Mouse (Mus musculus): ENCODE data around the gene Gabpb1. TPM values are rescaled to one million over a fixed set of nuclear protein-coding genes. Genes with fewer than 3 reads are reported as not detected.

Gene Gabpb1
- total and polyA plus RNA-seq, 3 experiments = 11.7 to 17.8 TPM; not detected in 1

GRCm38 (mm10) chr2:126677366-126677765 lies 1.2 kb upstream of the Gabpb1 start:
- no peak overlapping the region for H3K9ac ChIP-seq (ENCODE audit: control insufficient read depth, low read depth, low read length, poor library complexity, severe bottlenecking)
- TF ChIP-seq MXI1 (IDR thresholded peaks at IDR 0.05; ENCODE audit: low read depth, low read length) = no peak
- no peak for TF ChIP-seq KAT2A (conservative IDR thresholded peaks at IDR 0.05; ENCODE audit: low read depth, low read length)
- TF ChIP-seq GABPA (IDR thresholded peaks at IDR 0.05; ENCODE audit: low read depth, low read length) = no peak
- TF ChIP-seq MYC (IDR thresholded peaks at IDR 0.05; ENCODE audit: low read depth, low read length) = no peak
- TF ChIP-seq RCOR1 (IDR thresholded peaks at IDR 0.05; ENCODE audit: low read depth, low read length) = no peak
- no peak for TF ChIP-seq EP300 (IDR thresholded peaks at IDR 0.05; ENCODE audit: low read depth in 1 of 2, low read length in 2 of 2)
- no peak for DNase-seq (ENCODE audit: low read depth, low spot score)
- H3K9me3 ChIP-seq (replicated peaks; ENCODE audit: insufficient read depth, low read length) = no peaks in the 10 kb centered on the region
- H3K79me2 ChIP-seq (ENCODE audit: control insufficient read depth, insufficient read depth, low read length, poor library complexity) = peaks cover 40% of the 10 kb centered on the region
- H3K4me3 ChIP-seq (ENCODE audit: control insufficient read depth in 1 of 2, insufficient read depth in 1 of 2, low read depth in 2 of 2, low read length in 2 of 2) = no peak overlapping the region
- H3K36me3 ChIP-seq (ENCODE audit: control insufficient read depth in 1 of 2, insufficient read depth in 2 of 2, low read length in 2 of 2) = peaks cover 0 to 24% of the 10 kb centered on the region in 2 experiments; a peak in 2 of 4 replicates
- no peaks in the 10 kb centered on the region for H3K27me3 ChIP-seq (ENCODE audit: control insufficient read depth in 1 of 2, insufficient read depth in 2 of 2, low read length in 2 of 2)
- no peak overlapping the region for H3K27ac ChIP-seq (ENCODE audit: control insufficient read depth, low read depth, low read length)
- H3K4me1 ChIP-seq (ENCODE audit: control insufficient read depth in 1 of 2, insufficient read depth in 2 of 2, low read length in 2 of 2) = peaks cover 4 to 9% of the 10 kb centered on the region in 2 experiments

GRCm38 (mm10) chr2:126675169-126676121 lies 692 bp downstream of the Gabpb1 start:
- Histone ChIP-seq H3K27me3 (ENCODE audit: control insufficient read depth in 1 of 2, insufficient read depth in 2 of 2, low read length in 2 of 2) (no peaks in the 10 kb centered on the region), H3K36me3 (ENCODE audit: control insufficient read depth in 1 of 2, insufficient read depth in 2 of 2, low read length in 2 of 2) (peaks cover 0 to 26% of the 10 kb centered on the region in 2 experiments; a peak in 2 of 4 replicates), H3K27ac (ENCODE audit: control insufficient read depth, low read depth, low read length) (peak overlapping the region; percentile 87), H3K9ac (ENCODE audit: control insufficient read depth, low read depth, low read length, poor library complexity, severe bottlenecking) (peak overlapping the region; percentile 95), H3K9me3 (replicated peaks; ENCODE audit: insufficient read depth, low read length) (no peaks in the 10 kb centered on the region), H3K4me1 (ENCODE audit: control insufficient read depth in 1 of 2, insufficient read depth in 2 of 2, low read length in 2 of 2) (peaks cover 4 to 12% of the 10 kb centered on the region in 2 experiments), H3K79me2 (ENCODE audit: control insufficient read depth, insufficient read depth, low read length, poor library complexity) (peaks cover 49% of the 10 kb centered on the region), H3K4me3 (ENCODE audit: control insufficient read depth in 1 of 2, insufficient read depth in 1 of 2, low read depth in 2 of 2, low read length in 2 of 2) (peak overlapping the region; percentile 82 to 99)
- peak; percentile 93 for DNase-seq (ENCODE audit: low read depth, low spot score)
- TF ChIP-seq USF2 (IDR thresholded peaks at IDR 0.05; ENCODE audit: borderline replicate concordance in 1 of 2, insufficient read depth in 1 of 2, low read depth in 1 of 2, low read length in 2 of 2) = no peak
- no peak; the same call in 1 of the 2 replicates for TF ChIP-seq ZKSCAN1 (IDR thresholded peaks at IDR 0.05; ENCODE audit: low read depth, low read length)
- TF ChIP-seq POLR2AphosphoS2 (IDR thresholded peaks at IDR 0.05; ENCODE audit: low read length) = peak; percentile 91
- TF ChIP-seq JUND (IDR thresholded peaks at IDR 0.05; ENCODE audit: low read depth, low read length) = no peak
- TF ChIP-seq HCFC1 (IDR thresholded peaks at IDR 0.05; ENCODE audit: low read depth, low read length) = peak; percentile 84
- TF ChIP-seq RCOR1 (IDR thresholded peaks at IDR 0.05; ENCODE audit: low read depth, low read length) = no peak
- peak; percentile 75; the same call in 1 of the 2 replicates for TF ChIP-seq ELF1 (IDR thresholded peaks at IDR 0.05; ENCODE audit: low read depth, low read length)
- peak; percentile 69 for TF ChIP-seq ZMIZ1 (IDR thresholded peaks at IDR 0.05; ENCODE audit: low read depth, low read length)
- TF ChIP-seq POLR2A (IDR thresholded peaks at IDR 0.05; ENCODE audit: control insufficient read depth in 1 of 2, insufficient read depth in 1 of 2, low read depth in 1 of 2, low read length in 2 of 2, poor library complexity in 1 of 2) = peak; percentile 82 to 88
- no peak for TF ChIP-seq SMC3 (IDR thresholded peaks at IDR 0.05; ENCODE audit: low read depth, low read length)
- TF ChIP-seq SIN3A (IDR thresholded peaks at IDR 0.05; ENCODE audit: low read length) = peak; percentile 62
- no peak for TF ChIP-seq CTCF (IDR thresholded peaks at IDR 0.05 in 2 of 3, conservative IDR thresholded peaks at IDR 0.05 in 1 of 3; ENCODE audit: control insufficient read depth in 1 of 3, insufficient read depth in 1 of 3, low read depth in 2 of 3, low read length in 3 of 3, poor library complexity in 1 of 3, severe bottlenecking in 1 of 3)
- TF ChIP-seq ZC3H11A (IDR thresholded peaks at IDR 0.05; ENCODE audit: low read depth, low read length) = no peak
- TF ChIP-seq TBP (IDR thresholded peaks at IDR 0.05; ENCODE audit: low read depth, low read length) = peak; percentile 72
- no peak for TF ChIP-seq MAFK (IDR thresholded peaks at IDR 0.05; ENCODE audit: borderline replicate concordance, low read depth, low read length)
- peak; percentile 65; the same call in 1 of the 2 replicates for TF ChIP-seq KAT2A (conservative IDR thresholded peaks at IDR 0.05; ENCODE audit: low read depth, low read length)
- TF ChIP-seq POLR2AphosphoS5 (IDR thresholded peaks at IDR 0.05; ENCODE audit: borderline replicate concordance, low read depth, low read length) = no peak
- TF ChIP-seq CHD1 (IDR thresholded peaks at IDR 0.05; ENCODE audit: low read depth, low read length) = peak; percentile 61; the same call in 1 of the 2 replicates
- TF ChIP-seq ETS1 (IDR thresholded peaks at IDR 0.05; ENCODE audit: low read depth, low read length) = 0 out of 2 replicates have a peak, but pooled peaks have one; percentile 23
- no peak for TF ChIP-seq CHD2 (IDR thresholded peaks at IDR 0.05; ENCODE audit: low read length)
- no peak for TF ChIP-seq E2F4 (IDR thresholded peaks at IDR 0.05; ENCODE audit: borderline replicate concordance, low read depth, low read length)
- peak; percentile 87 for TF ChIP-seq NRF1 (IDR thresholded peaks at IDR 0.05; ENCODE audit: insufficient read depth, low read depth, low read length, poor library complexity, severe bottlenecking)
- peak; percentile 39 for TF ChIP-seq ZNF384 (IDR thresholded peaks at IDR 0.05; ENCODE audit: low read depth, low read length)
- TF ChIP-seq MYC (IDR thresholded peaks at IDR 0.05; ENCODE audit: low read depth, low read length) = peak; percentile 32; the same call in 1 of the 2 replicates
- TF ChIP-seq BHLHE40 (IDR thresholded peaks at IDR 0.05; ENCODE audit: borderline replicate concordance, low read depth, low read length) = no peak
